In the genomic region with DNA sequence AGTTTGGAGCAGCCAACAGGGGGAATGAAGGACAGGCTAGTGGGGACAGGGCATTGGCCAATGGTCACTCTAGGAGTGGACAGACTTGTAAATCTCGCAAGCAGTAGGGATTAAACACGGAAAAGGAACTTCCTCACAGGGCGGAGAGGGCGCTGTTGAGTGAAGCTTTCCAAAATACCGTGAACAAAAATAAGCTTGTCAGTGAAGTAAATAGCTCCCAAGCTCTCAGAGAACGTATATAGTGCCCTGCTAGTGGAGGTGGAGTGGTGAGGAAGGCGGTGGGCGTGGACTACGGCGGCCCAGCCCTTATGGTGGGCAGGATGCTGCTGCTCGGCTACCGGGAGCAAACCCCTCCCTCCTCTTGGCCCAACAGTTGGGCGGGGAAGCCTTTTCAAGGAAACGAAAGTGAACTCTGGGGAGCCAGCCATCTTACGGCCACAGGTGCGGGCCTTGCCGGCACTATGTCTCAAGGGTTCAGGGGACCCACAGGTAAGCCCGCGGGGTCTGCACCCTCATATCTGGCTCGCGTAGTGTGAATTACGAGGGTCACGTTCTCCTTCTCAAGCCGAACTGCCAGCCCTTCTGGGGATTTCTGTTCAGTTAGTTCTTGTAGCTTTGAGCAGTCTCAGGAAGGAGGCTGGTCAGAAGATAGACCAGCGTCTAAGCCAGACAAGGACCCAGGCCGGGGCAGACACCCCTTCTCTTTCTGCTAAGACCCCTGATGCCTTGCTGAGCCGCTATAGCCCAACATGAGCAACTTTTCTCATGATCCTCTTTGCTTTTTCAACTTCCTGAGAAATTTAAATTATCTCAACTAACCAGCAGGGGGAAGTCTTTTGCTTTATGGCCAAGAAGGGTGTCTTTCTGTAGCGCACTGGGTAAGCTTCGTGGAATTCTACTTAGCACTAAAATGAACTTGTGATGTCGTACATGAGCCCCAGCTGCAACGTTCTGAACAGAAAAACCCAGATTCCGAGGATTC, we compare ENCODE assay signal across 8 mouse cellular contexts. TPM values are rescaled to one million over a fixed set of nuclear protein-coding genes. Genes with fewer than 3 reads are reported as not detected.
DNase-seq lines count a peak whose midpoint lies in the region; ATAC-seq lines count a peak whose summit lies in the region.

No protein-coding gene starts in this region.

- H3K9ac ChIP-seq in hindbrain, embryonic 13.5 days = peak overlapping the region; percentile 62

- H3K4me2 ChIP-seq in hindbrain, embryonic 13.5 days = peak overlapping the region; percentile 59

- peaks cover 12% of the 10 kb centered on the region for H3K36me3 ChIP-seq in hindbrain, embryonic 13.5 days

- WGBS in hindbrain, embryonic 13.5 days = 4% methylated on average over 32 of the region's 32 CpGs

- H3K4me1 ChIP-seq in hindbrain, embryonic 13.5 days (replicated peaks) = peaks cover 27% of the 10 kb centered on the region

- DNase-seq in cerebellum, postnatal 14 days = peak; percentile 44 to 55
- peak; percentile 37 to 43 for DNase-seq in frontal cortex, postnatal 36 days (ENCODE audit: low spot score in 2 of 2)
- peak; percentile 56 to 66 for DNase-seq in left cerebral cortex, postnatal 25 days (ENCODE audit: low spot score in 2 of 2)
- peak; percentile 52 for DNase-seq in right cerebral cortex, postnatal 25 days
- DNase-seq in urinary bladder, postnatal 4 days (ENCODE audit: low spot score in 2 of 2) = peak; percentile 80 to 85

- H3K9me3 ChIP-seq in hindbrain, embryonic 13.5 days = no peaks in the 10 kb centered on the region

- intact Hi-C loops in left cerebral cortex, postnatal 25 days (cut with DNase I) = loop anchor here (2.0 kb wide), 1 partner anchor 42 kb away; a partner anchor contains a TSS

- peak overlapping the region; percentile 55; the same call in 1 of the 2 replicates for H3K27ac ChIP-seq in hindbrain, embryonic 13.5 days

- peak; percentile 94 for ATAC-seq in activated CD4-positive, CD25-positive, alpha-beta regulatory T cell, adult 4 months
- peak; percentile 71 for ATAC-seq in hindbrain, embryonic 13.5 days (ENCODE audit: low FRiP score)
- peak; percentile 96 for ATAC-seq in megakaryocyte-erythroid progenitor cell, adult 5-6 weeks (replicated peaks; ENCODE audit: low FRiP score, low TSS enrichment, poor library complexity, severe bottlenecking)

- H3K27me3 ChIP-seq in hindbrain, embryonic 13.5 days = no peaks in the 10 kb centered on the region

- H3K4me3 ChIP-seq in hindbrain, embryonic 13.5 days = peak overlapping the region; percentile 43

RNA-seq across cellular contexts. Expression of a gene that starts 15.8 kb away (rescaled TPM):
- polyA plus RNA-seq in activated CD4-positive, CD25-positive, alpha-beta regulatory T cell, adult 4 months (2017; shearing (Covaris generic)) = 10 to 100 TPM; 51.0 to 56.7 TPM
- 19.8 and 23.1 TPM in 2 replicates for polyA plus RNA-seq in hindbrain, embryonic 13.5 days (2015; fragmentation: Nextera tagmentation; extraction: Ambion mirVana)
- 100 to 1,000 TPM; 127 to 140 TPM for total RNA-seq in left cerebral cortex, postnatal 25 days (2021)
- 44.0 and 50.6 TPM in 2 replicates for total RNA-seq in megakaryocyte-erythroid progenitor cell, adult 5-6 weeks (2014; fragmentation: Nextera tagmentation)
- 21.0 and 29.4 TPM in 2 replicates for total RNA-seq in megakaryocyte-erythroid progenitor cell, adult 5-6 weeks (2017)

RNA-seq across cellular contexts. Expression of a gene that starts 33.8 kb away (rescaled TPM):
- polyA plus RNA-seq in activated CD4-positive, CD25-positive, alpha-beta regulatory T cell, adult 4 months (2017; shearing (Covaris generic)) = 1 to 10 TPM; 1.3 to 1.4 TPM
- 28.1 and 30.7 TPM in 2 replicates for polyA plus RNA-seq in hindbrain, embryonic 13.5 days (2015; fragmentation: Nextera tagmentation; extraction: Ambion mirVana)
- 10 to 100 TPM; 25.5 to 26.2 TPM for total RNA-seq in left cerebral cortex, postnatal 25 days (2021)
- 1.0 and 1.9 TPM in 2 replicates for total RNA-seq in megakaryocyte-erythroid progenitor cell, adult 5-6 weeks (2014; fragmentation: Nextera tagmentation)
- total RNA-seq in megakaryocyte-erythroid progenitor cell, adult 5-6 weeks (2017) = 0.38 and 0.76 TPM in 2 replicates

RNA-seq across cellular contexts. Expression of a gene that starts 42.8 kb away (rescaled TPM):
- 10 to 100 TPM; 12.8 to 20.7 TPM for polyA plus RNA-seq in activated CD4-positive, CD25-positive, alpha-beta regulatory T cell, adult 4 months (2017; shearing (Covaris generic))
- polyA plus RNA-seq in hindbrain, embryonic 13.5 days (2015; fragmentation: Nextera tagmentation; extraction: Ambion mirVana) = 13.5 and 14.4 TPM in 2 replicates
- 10 to 100 TPM; 87.1 to 89.9 TPM for total RNA-seq in left cerebral cortex, postnatal 25 days (2021)
- 51.3 and 53.5 TPM in 2 replicates for total RNA-seq in megakaryocyte-erythroid progenitor cell, adult 5-6 weeks (2014; fragmentation: Nextera tagmentation)
- 89.0 and 89.6 TPM in 2 replicates for total RNA-seq in megakaryocyte-erythroid progenitor cell, adult 5-6 weeks (2017)

Comparison
In these comparisons a context has a peak if more than half of its experiments do, and no peak if none do; other contexts are left out.
1. Peak in every context shown above with its lines: DNase-seq, ATAC-seq, H3K4me3 ChIP-seq and H3K27ac ChIP-seq.
2. RNA of a gene that starts 33.8 kb away (total RNA-seq): 25.5 to 26.2 TPM in left cerebral cortex, postnatal 25 days; 0.38 to 1.9 TPM in megakaryocyte-erythroid progenitor cell, adult 5-6 weeks; every median in the first group is over 4 times any median in the second.